Mouse (Mus musculus): ENCODE results near the gene Tmem56. TPM values are rescaled to one million over a fixed set of nuclear protein-coding genes. Genes with fewer than 3 reads are reported as not detected.

Gene Tmem56
- total RNA-seq (2023): not detected

GRCm38 (mm10) chr3:121282998-121283397 is at the start of gene Tmem56:
TSS of gene Tmem56 (minus strand) at chr3:121283098.

GRCm38 (mm10) chr3:121291560-121292258 is 8.8 kb upstream of the Tmem56 start, which contains the start of gene Alg14:
TSS of gene Alg14 (plus strand) at chr3:121291773.

GRCm38 (mm10) chr3:121171243-121171871 is 111.5 kb downstream of the Tmem56 start, which contains the start of gene Rwdd3:
TSS of gene Rwdd3 (minus strand) at chr3:121171695.

Other genes starting within 250 kb of the Tmem56 start
- 10.4 TPM for gene Rwdd3, start 111.4 kb downstream of the Tmem56 start, total RNA-seq (2023)
- 13.3 TPM for gene Alg14, start 8.7 kb upstream of the Tmem56 start, total RNA-seq (2023)
- gene Cnn3, start 143.4 kb upstream of the Tmem56 start, total RNA-seq (2023): 23.5 TPM
- not detected for gene Slc44a3, start 249.3 kb upstream of the Tmem56 start, total RNA-seq (2023)